Mouse (Mus musculus) myocyte (in vitro differentiated cells): ENCODE data around the gene Mipep.

Experiments
- CEBPB ChIP-seq: IDR thresholded peaks from 2 replicates; pipeline ENCODE4 v1.6.1; 2011; ENCODE audit warnings: mild to moderate bottlenecking, moderate library complexity; ENCODE audit not compliant: poor library complexity, insufficient read depth, severe bottlenecking
- E2F4 ChIP-seq: IDR thresholded peaks from one replicate; pipeline ENCODE4 v1.6.1; 2011; ENCODE audit warnings: mild to moderate bottlenecking, control low read depth, moderate library complexity; ENCODE audit not compliant: insufficient read depth
- MAX ChIP-seq: IDR thresholded peaks from one replicate; pipeline ENCODE4 v1.6.1; 2011; ENCODE audit warnings: low read depth, mild to moderate bottlenecking, control low read depth
- MYOG ChIP-seq, 3 experiments: IDR thresholded peaks; one replicate each; pipeline ENCODE4 v1.6.1; 2011; ENCODE audit warnings: control low read depth in 2 of 3, low read depth in 2 of 3, mild to moderate bottlenecking in 2 of 3; ENCODE audit not compliant: insufficient read length in 2 of 3, control insufficient read depth in 1 of 3, insufficient read depth in 1 of 3
- POLR2A ChIP-seq: IDR thresholded peaks from one replicate; pipeline ENCODE4 v1.6.1; 2011; ENCODE audit warnings: low read depth, mild to moderate bottlenecking, control low read depth, moderate library complexity; ENCODE audit not compliant: insufficient read length
- POLR2AphosphoS2 ChIP-seq: IDR thresholded peaks from one replicate; pipeline ENCODE4 v1.6.1; 2011; ENCODE audit warnings: low read depth, control low read depth; ENCODE audit not compliant: insufficient read length
- SRF ChIP-seq: IDR thresholded peaks from one replicate; pipeline ENCODE4 v1.6.1; 2011; ENCODE audit warnings: low read depth; ENCODE audit not compliant: control insufficient read depth, insufficient read length
- TCF3 ChIP-seq: IDR thresholded peaks from one replicate; pipeline ENCODE4 v1.6.1; 2011; ENCODE audit warnings: low read depth, control low read depth; ENCODE audit not compliant: insufficient read length
- USF1 ChIP-seq: IDR thresholded peaks from one replicate; pipeline ENCODE4 v1.6.1; 2011; ENCODE audit warnings: low read depth, mild to moderate bottlenecking, control low read depth, moderate library complexity

DNA sequence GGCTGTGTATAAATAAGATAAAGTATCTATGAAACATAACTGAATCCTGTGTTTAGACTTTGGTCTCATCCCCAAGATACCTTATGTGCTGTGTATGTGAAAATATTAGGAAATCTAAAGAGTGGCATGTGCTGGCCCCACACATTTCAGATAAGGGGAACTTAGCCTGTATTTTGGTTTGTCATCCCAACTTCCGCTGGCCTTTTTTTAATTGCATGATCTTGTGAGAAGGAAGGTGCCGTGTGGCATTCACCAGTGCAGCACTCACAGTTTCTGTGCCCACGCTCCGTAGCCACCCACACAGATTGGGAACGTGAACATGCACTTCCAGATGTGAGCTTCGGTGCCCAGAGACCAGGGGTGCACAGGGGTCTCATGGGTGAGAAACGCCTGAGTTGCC is 26.7 kb upstream of the Mipep start:
- TF ChIP-seq POLR2A (no peak), MAX (no peak), MYOG (IDR thresholded peaks at IDR 0.05; ENCODE audit: control insufficient read depth in 1 of 3, insufficient read depth in 1 of 3, insufficient read length in 2 of 3, low read depth in 2 of 3) (no peak), POLR2AphosphoS2 (no peak), USF1 (no peak), TCF3 (no peak), E2F4 (no peak), CEBPB (no peak), SRF (no peak)
